9 mouse cellular contexts compared by ENCODE assay signal in genomic region chr3:87763202-87763601, GRCm38 (mm10). TPM values are rescaled to one million over a fixed set of nuclear protein-coding genes. Genes with fewer than 3 reads are reported as not detected.
DNase-seq lines count a peak whose midpoint lies in the region; ATAC-seq and TF ChIP-seq lines count a peak whose summit lies in the region.
"Had no signal": no experiment of that assay in that cellular context is flagged by ENCODE, and none has a peak within 500 bp of the region (broad histone marks: within the 10 kb centered on the region; RNA-seq: fewer than 3 reads in every experiment).

No protein-coding gene starts in this region.

- peaks cover 55% of the 10 kb centered on the region for H3K27me3 ChIP-seq in forebrain, embryonic 12.5 days
- no peaks in the 10 kb centered on the region for H3K27me3 ChIP-seq in forebrain, embryonic 16.5 days (replicated peaks; ENCODE audit: control insufficient read depth, insufficient read depth, low read length)
- H3K27me3 ChIP-seq in hindbrain, embryonic 12.5 days: peaks cover 35% of the 10 kb centered on the region
- H3K27me3 ChIP-seq in liver, embryonic 15.5 days: peaks cover 29% of the 10 kb centered on the region; the same call in 1 of the 2 replicates

- H3K36me3 ChIP-seq in forebrain, embryonic 12.5 days (replicated peaks): no peaks in the 10 kb centered on the region
- no peaks in the 10 kb centered on the region for H3K36me3 ChIP-seq in forebrain, embryonic 16.5 days (ENCODE audit: control insufficient read depth, insufficient read depth)
- H3K36me3 ChIP-seq in hindbrain, embryonic 12.5 days: no peaks in the 10 kb centered on the region
- no peaks in the 10 kb centered on the region for H3K36me3 ChIP-seq in liver, embryonic 15.5 days (replicated peaks)

- WGBS in forebrain, embryonic 12.5 days: 79% methylated on average over 4 of the region's 4 CpGs
- WGBS in forebrain, embryonic 16.5 days: 62% methylated on average over 4 of the region's 4 CpGs
- 58% methylated on average over 4 of the region's 4 CpGs for WGBS in hindbrain, embryonic 12.5 days
- WGBS in liver, embryonic 15.5 days (ENCODE audit: insufficient replicate concordance): 55% methylated on average over 4 of the region's 4 CpGs

- no peak overlapping the region for H3K9ac ChIP-seq in forebrain, embryonic 12.5 days
- H3K9ac ChIP-seq in forebrain, embryonic 16.5 days (replicated peaks; ENCODE audit: low read depth, low read length): no peak overlapping the region
- H3K9ac ChIP-seq in hindbrain, embryonic 12.5 days: no peak overlapping the region
- no peak overlapping the region for H3K9ac ChIP-seq in liver, embryonic 15.5 days

- H3K9me3 ChIP-seq in forebrain, embryonic 12.5 days: no peaks in the 10 kb centered on the region
- no peaks in the 10 kb centered on the region for H3K9me3 ChIP-seq in forebrain, embryonic 16.5 days (ENCODE audit: control insufficient read depth, low read length)
- H3K9me3 ChIP-seq in hindbrain, embryonic 12.5 days (replicated peaks): no peaks in the 10 kb centered on the region
- no peaks in the 10 kb centered on the region for H3K9me3 ChIP-seq in liver, embryonic 15.5 days (replicated peaks)

- no peak overlapping the region for H3K4me2 ChIP-seq in forebrain, embryonic 12.5 days
- H3K4me2 ChIP-seq in forebrain, embryonic 16.5 days (ENCODE audit: low read length): no peak overlapping the region
- H3K4me2 ChIP-seq in hindbrain, embryonic 12.5 days (replicated peaks): peak overlapping the region; percentile 31; the same call in 1 of the 2 replicates
- H3K4me2 ChIP-seq in liver, embryonic 15.5 days: no peak overlapping the region

- no peak for TF ChIP-seq CTCF in layer of hippocampus, adult 2 months (conservative IDR thresholded peaks at IDR 0.05)

- peaks cover 15% of the 10 kb centered on the region for H3K4me1 ChIP-seq in forebrain, embryonic 12.5 days
- peaks cover 4% of the 10 kb centered on the region; the same call in 1 of the 2 replicates for H3K4me1 ChIP-seq in forebrain, embryonic 16.5 days (replicated peaks; ENCODE audit: control insufficient read depth, insufficient read depth, low read length)
- H3K4me1 ChIP-seq in hindbrain, embryonic 12.5 days: peaks cover 29% of the 10 kb centered on the region
- H3K4me1 ChIP-seq in liver, embryonic 15.5 days (replicated peaks): peaks cover 21% of the 10 kb centered on the region; the same call in 1 of the 2 replicates

- H3K27ac ChIP-seq in forebrain, embryonic 12.5 days: 0 out of 2 replicates have a peak overlapping the region, but pooled peaks have one; percentile 21
- no peak overlapping the region for H3K27ac ChIP-seq in forebrain, embryonic 16.5 days (ENCODE audit: low read length)
- peak overlapping the region; percentile 90 for H3K27ac ChIP-seq in layer of hippocampus, adult 2 months
- H3K27ac ChIP-seq in hindbrain, embryonic 12.5 days: peak overlapping the region; percentile 67
- peak overlapping the region; percentile 66 for H3K27ac ChIP-seq in liver, embryonic 15.5 days (replicated peaks)

- DNase-seq in layer of hippocampus, adult 2 months (ENCODE audit: low spot score in 2 of 2): no peak
- DNase-seq in layer of hippocampus, adult 11-12 months (ENCODE audit: low spot score): no peak
- no peak for DNase-seq in adrenal gland, postnatal 10 days
- no peak for DNase-seq in right cerebral cortex, postnatal 14 days
- DNase-seq: cerebellum, postnatal 36 days had no signal

- H3K4me3 ChIP-seq in forebrain, embryonic 12.5 days (replicated peaks): no peak overlapping the region
- no peak overlapping the region for H3K4me3 ChIP-seq in forebrain, embryonic 16.5 days (replicated peaks; ENCODE audit: low read length)
- no peak overlapping the region for H3K4me3 ChIP-seq in layer of hippocampus, adult 2 months
- no peak overlapping the region for H3K4me3 ChIP-seq in hindbrain, embryonic 12.5 days
- no peak overlapping the region for H3K4me3 ChIP-seq in liver, embryonic 15.5 days (replicated peaks)

- no peak for ATAC-seq in forebrain, embryonic 12.5 days (ENCODE audit: low FRiP score)
- ATAC-seq in forebrain, embryonic 16.5 days: no peak
- ATAC-seq in hindbrain, embryonic 12.5 days (ENCODE audit: low FRiP score): no peak
- ATAC-seq in liver, embryonic 15.5 days (ENCODE audit: insufficient read depth): no peak

RNA-seq across cellular contexts. Expression of gene Lrrc71, which starts 14.8 kb away (rescaled TPM):
- polyA plus RNA-seq in forebrain, embryonic 12.5 days (2016; fragmentation: Nextera tagmentation; extraction: Ambion mirVana): 0.26 and 0.37 TPM in 2 replicates
- 0.71 and 0.92 TPM in 2 replicates for polyA plus RNA-seq in forebrain, embryonic 16.5 days (2015; fragmentation: Nextera tagmentation; extraction: Ambion mirVana)
- 1 to 10 TPM in 1 of 2 experiments, under 1 TPM in 1; 0.91 to 1.9 TPM for total RNA-seq in layer of hippocampus, adult 2 months (2021)
- polyA plus RNA-seq in hindbrain, embryonic 12.5 days (2016; fragmentation: Nextera tagmentation; extraction: Ambion mirVana): 0.90 and 1.2 TPM in 2 replicates
- polyA plus RNA-seq in liver, embryonic 15.5 days (2015; fragmentation: Nextera tagmentation; extraction: Ambion mirVana): 0.15 and 0.18 TPM in 2 replicates
- under 1 TPM; 0.24 to 0.58 TPM for total RNA-seq in adrenal gland, postnatal 10 days (2021)

RNA-seq across cellular contexts. Expression of gene Ntrk1, which starts 31.8 kb away (rescaled TPM):
- 1.1 and 1.4 TPM in 2 replicates for polyA plus RNA-seq in forebrain, embryonic 12.5 days (2016; fragmentation: Nextera tagmentation; extraction: Ambion mirVana)
- 1.1 and 2.1 TPM in 2 replicates for polyA plus RNA-seq in forebrain, embryonic 16.5 days (2015; fragmentation: Nextera tagmentation; extraction: Ambion mirVana)
- total RNA-seq in layer of hippocampus, adult 2 months (2021): under 1 TPM; 0.13 to 0.27 TPM
- 19.3 and 24.0 TPM in 2 replicates for polyA plus RNA-seq in hindbrain, embryonic 12.5 days (2016; fragmentation: Nextera tagmentation; extraction: Ambion mirVana)
- 0.20 and 0.26 TPM in 2 replicates for polyA plus RNA-seq in liver, embryonic 15.5 days (2015; fragmentation: Nextera tagmentation; extraction: Ambion mirVana)
- total RNA-seq in adrenal gland, postnatal 10 days (2021): 10 to 100 TPM; 11.6 to 23.6 TPM

RNA-seq across cellular contexts. Expression of gene Insrr, which starts 33.5 kb away (rescaled TPM):
- 0.65 and 1.0 TPM in 2 replicates for polyA plus RNA-seq in forebrain, embryonic 12.5 days (2016; fragmentation: Nextera tagmentation; extraction: Ambion mirVana)
- 0.52 and 0.57 TPM in 2 replicates for polyA plus RNA-seq in forebrain, embryonic 16.5 days (2015; fragmentation: Nextera tagmentation; extraction: Ambion mirVana)
- under 1 TPM; 0.18 to 0.39 TPM for total RNA-seq in layer of hippocampus, adult 2 months (2021)
- 1.2 and 1.7 TPM in 2 replicates for polyA plus RNA-seq in hindbrain, embryonic 12.5 days (2016; fragmentation: Nextera tagmentation; extraction: Ambion mirVana)
- 0.01 TPM in 1 of 2 replicates, not detected in the other for polyA plus RNA-seq in liver, embryonic 15.5 days (2015; fragmentation: Nextera tagmentation; extraction: Ambion mirVana)
- total RNA-seq in adrenal gland, postnatal 10 days (2021): 1 to 10 TPM in 1 of 2 experiments, under 1 TPM in 1; 0.99 to 2.7 TPM
